Mouse (Mus musculus): Measurements from ENCODE around the gene Psmg3.

Psmg3 gene

GRCm38 (mm10) chr5:139815964-139816363 is 10.7 kb downstream of the Psmg3 start:
- DNase-seq (ENCODE audit: low spot score in 2 of 2) = no peak

- no peak for DNase-seq (ENCODE audit: low spot score in 2 of 2)
Measured at GRCm38 (mm10) chr5:139813963-139814381, 12.7 kb downstream of the Psmg3 start.

GRCm38 (mm10) chr5:139813126-139813490 is 13.6 kb downstream of the Psmg3 start:
- no peak for DNase-seq (ENCODE audit: low spot score in 2 of 2)

- no peak for DNase-seq (ENCODE audit: low spot score in 2 of 2)
Measured at GRCm38 (mm10) chr5:139812398-139813125, 14.1 kb downstream of the Psmg3 start.

GRCm38 (mm10) chr5:139811677-139812397 is 14.8 kb downstream of the Psmg3 start:
- no peak for DNase-seq (ENCODE audit: low spot score in 2 of 2)

- no peak for DNase-seq (ENCODE audit: low spot score in 2 of 2)
Measured at GRCm38 (mm10) chr5:139809397-139809796, 17.3 kb downstream of the Psmg3 start.

GRCm38 (mm10) chr5:139805924-139806323 is 20.8 kb downstream of the Psmg3 start:
- no peak for DNase-seq (ENCODE audit: low spot score in 2 of 2)

GRCm38 (mm10) chr5:139804573-139805111 is 22.0 kb downstream of the Psmg3 start:
- no peak for DNase-seq (ENCODE audit: low spot score in 2 of 2)

GRCm38 (mm10) chr5:139804107-139804551 is 22.6 kb downstream of the Psmg3 start:
- DNase-seq (ENCODE audit: low spot score in 2 of 2) = no peak

- DNase-seq (ENCODE audit: low spot score in 2 of 2) = peak in 1 of 2 experiments; percentile 49
Measured at GRCm38 (mm10) chr5:139803601-139804102, 23.0 kb downstream of the Psmg3 start.

- no peak for DNase-seq (ENCODE audit: low spot score in 2 of 2)
Measured at GRCm38 (mm10) chr5:139803165-139803564, 23.5 kb downstream of the Psmg3 start.

- DNase-seq (ENCODE audit: low spot score in 2 of 2) = no peak
Measured at GRCm38 (mm10) chr5:139801880-139802279, 24.8 kb downstream of the Psmg3 start.

- DNase-seq (ENCODE audit: low spot score in 2 of 2) = no peak
Measured at GRCm38 (mm10) chr5:139801231-139801630, 25.5 kb downstream of the Psmg3 start.

GRCm38 (mm10) chr5:139799801-139800590 is 26.7 kb downstream of the Psmg3 start:
- no peak for DNase-seq (ENCODE audit: low spot score in 2 of 2)

- DNase-seq (ENCODE audit: low spot score in 2 of 2) = no peak
Measured at GRCm38 (mm10) chr5:139799041-139799440, 27.6 kb downstream of the Psmg3 start.

- DNase-seq (ENCODE audit: low spot score in 2 of 2) = no peak
Measured at GRCm38 (mm10) chr5:139798168-139798900, 28.4 kb downstream of the Psmg3 start.

- DNase-seq (ENCODE audit: low spot score in 2 of 2) = peak; percentile 77 to 94
Measured at GRCm38 (mm10) chr5:139797473-139798167, 29.1 kb downstream of the Psmg3 start.

GRCm38 (mm10) chr5:139796900-139797299 is 29.8 kb downstream of the Psmg3 start:
- no peak for DNase-seq (ENCODE audit: low spot score in 2 of 2)

- no peak for DNase-seq (ENCODE audit: low spot score in 2 of 2)
Measured at GRCm38 (mm10) chr5:139796001-139796620, 30.6 kb downstream of the Psmg3 start.

GRCm38 (mm10) chr5:139794938-139795337 is 31.7 kb downstream of the Psmg3 start:
- DNase-seq (ENCODE audit: low spot score in 2 of 2) = no peak
